Mouse (Mus musculus): Measurements from ENCODE around the gene Pnma1. TPM values are rescaled to one million over a fixed set of nuclear protein-coding genes. Genes with fewer than 3 reads are reported as not detected.

Pnma1 gene
- total RNA-seq, 2 experiments from 2014 or later, result 11.0 to 11.1 TPM

- intact Hi-C loops (cut with DNase I), result no loop called here
- DNase-seq, result no peak
These were observed 30.6 kb upstream of the Pnma1 start for GRCm38 (mm10) chr12:84178652-84179445.

DNA sequence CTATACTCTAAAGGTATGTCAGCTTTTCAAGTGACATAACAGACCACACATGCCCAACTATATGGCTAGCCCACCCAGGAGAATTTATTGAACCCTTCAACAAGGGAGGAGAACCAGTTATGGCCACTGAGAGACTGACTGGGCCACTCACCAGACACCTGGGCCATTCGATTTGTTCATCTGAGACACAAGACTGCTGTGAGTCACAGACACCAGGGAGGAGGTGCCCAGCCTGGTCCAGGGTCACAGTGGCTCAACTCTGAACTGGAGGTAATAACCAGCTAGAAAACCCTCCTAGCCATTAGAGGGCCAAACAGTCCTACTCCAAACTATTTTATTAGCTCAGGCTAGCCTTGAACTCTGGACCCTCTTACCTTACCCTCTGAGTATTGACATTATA lies 29.8 kb upstream of the Pnma1 start:
- intact Hi-C loops (cut with DNase I), result no loop called here
- DNase-seq, result no peak

- intact Hi-C loops (cut with DNase I), result no loop called here
- DNase-seq, result peak; percentile 46
These were observed 28.8 kb upstream of the Pnma1 start for GRCm38 (mm10) chr12:84176886-84177765.

- intact Hi-C loops (cut with DNase I), result no loop called here
- DNase-seq, result no peak
These were observed 28.0 kb upstream of the Pnma1 start for GRCm38 (mm10) chr12:84176126-84176769.

- DNase-seq, result peak; percentile 69
- intact Hi-C loops (cut with DNase I), result no loop called here
These were observed 27.4 kb upstream of the Pnma1 start for GRCm38 (mm10) chr12:84175659-84176061.

- DNase-seq, result no peak
- intact Hi-C loops (cut with DNase I), result no loop called here
These were observed 26.6 kb upstream of the Pnma1 start for GRCm38 (mm10) chr12:84174871-84175270.

DNA sequence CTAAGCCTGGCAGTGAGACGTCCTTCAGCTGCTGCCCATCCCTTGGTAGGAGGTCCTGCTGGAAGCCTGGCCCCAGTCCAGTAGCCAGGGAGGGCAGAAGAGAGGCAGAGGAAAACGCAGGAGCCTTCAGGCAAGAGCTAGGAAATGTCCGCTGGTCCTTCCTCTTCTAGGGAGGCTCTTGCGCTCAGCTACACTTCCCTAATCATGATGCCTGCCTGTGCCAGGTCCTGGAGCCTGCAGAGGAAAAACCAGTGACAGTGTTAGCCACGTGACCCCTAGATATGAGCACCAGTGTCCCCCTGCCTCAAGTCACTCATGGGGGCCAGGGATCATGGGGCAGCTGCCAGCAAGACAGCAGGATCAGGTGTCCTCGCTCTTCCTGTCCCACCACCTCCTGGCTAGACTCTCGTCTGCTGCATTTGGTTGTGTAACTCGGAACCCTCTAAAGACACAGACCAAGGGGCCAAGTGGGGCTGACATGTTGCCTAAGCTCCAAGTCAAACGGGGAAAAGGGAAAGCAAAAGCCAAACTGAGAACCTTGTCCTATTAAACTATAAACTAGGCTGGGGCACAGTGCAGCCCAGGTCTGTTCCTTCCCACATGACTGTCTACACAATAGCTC lies 26.0 kb upstream of the Pnma1 start:
- intact Hi-C loops (cut with DNase I), result no loop called here
- peak; percentile 75 for DNase-seq

DNA sequence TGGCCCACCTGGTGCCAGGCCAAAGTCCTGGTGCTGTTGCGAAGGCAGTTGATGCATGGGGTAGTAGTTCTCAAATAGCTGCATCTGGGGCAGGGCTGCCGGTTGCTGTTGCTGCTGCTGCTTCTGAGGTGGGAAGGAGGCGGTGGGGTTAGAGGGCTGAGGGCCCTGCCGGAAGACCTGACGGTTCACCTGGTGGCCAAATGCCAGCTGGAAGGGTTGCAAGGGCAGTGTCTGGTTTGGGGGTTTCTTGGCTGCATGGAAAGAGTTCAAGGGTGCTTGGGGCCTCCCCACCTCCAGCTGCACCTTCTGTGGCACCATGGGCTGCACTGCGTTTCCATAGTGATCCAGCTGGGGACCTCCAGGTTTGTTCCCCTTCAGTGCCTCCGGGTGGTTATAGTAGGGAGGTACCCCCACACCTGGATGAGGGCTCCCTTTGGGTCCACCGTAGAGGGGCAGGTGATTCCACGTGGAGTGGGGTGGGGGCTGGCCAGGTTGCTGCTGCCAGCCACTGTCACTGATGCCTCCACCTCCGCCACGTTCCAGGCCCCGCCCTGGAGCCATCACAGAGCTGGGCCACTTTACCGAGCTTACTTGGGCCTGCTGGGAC lies 25.1 kb upstream of the Pnma1 start:
- intact Hi-C loops (cut with DNase I), result no loop called here
- no peak for DNase-seq

GRCm38 (mm10) chr12:84172862-84173261 lies 24.6 kb upstream of the Pnma1 start:
- DNase-seq, result no peak
- intact Hi-C loops (cut with DNase I), result no loop called here

- DNase-seq, result no peak
- intact Hi-C loops (cut with DNase I), result no loop called here
These were observed 23.9 kb upstream of the Pnma1 start for GRCm38 (mm10) chr12:84172216-84172615.

DNA sequence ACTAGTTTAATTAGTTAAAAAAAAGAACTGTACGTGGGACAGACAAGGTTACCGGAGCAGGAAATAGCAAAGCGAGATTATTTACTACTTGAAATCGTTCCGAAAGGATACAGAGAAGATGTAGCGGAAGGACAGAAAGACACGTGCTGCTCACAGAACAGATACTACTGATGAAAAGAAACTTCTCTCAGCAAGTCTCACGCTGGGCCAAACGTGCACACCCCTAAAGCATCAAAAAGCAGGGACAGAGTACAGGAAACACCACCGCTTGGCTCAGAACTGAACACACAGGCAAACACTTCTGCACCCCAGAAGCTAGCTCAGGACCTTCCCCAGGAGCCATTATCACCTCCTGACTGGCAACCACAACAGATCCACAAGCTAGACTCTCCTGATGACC lies 22.3 kb upstream of the Pnma1 start:
- intact Hi-C loops (cut with DNase I), result no loop called here
- no peak for DNase-seq

DNA sequence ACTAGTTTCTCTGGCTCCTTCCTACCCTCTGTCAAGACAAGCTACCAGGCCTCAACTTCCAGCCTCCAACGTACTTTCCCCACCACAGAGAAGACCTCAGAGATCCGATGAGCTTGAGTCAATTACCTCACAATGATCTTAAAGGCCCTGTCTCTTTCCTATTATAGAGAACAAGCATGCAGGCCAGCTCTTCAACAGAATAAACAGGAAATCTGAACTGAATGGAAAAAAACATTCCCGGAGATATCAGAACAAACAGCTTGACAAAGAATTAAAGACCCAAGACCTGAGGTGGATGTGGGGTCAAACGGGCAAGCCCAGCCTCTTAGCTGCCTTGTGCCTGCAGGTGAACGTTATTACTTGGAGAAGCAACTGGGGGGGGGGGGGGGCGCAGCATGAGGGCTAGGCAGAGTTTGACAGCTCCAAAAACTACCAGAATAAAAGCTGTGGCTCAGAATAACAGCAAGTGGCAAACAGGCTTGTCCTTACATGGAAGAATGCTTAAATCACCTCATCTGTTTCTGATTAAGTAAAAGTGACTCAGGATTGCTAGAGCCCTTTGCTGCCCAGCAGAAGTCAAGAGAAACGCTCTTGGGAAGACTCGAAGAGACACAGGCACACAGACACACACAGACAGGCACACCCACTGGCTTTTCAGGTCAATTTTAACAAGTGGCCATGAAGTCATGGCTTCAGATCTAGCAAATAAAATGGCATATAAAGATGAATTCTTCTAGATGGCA lies 17.5 kb upstream of the Pnma1 start:
- intact Hi-C loops (cut with DNase I), result no loop called here

GRCm38 (mm10) chr12:84163586-84164110 lies 15.4 kb upstream of the Pnma1 start:
- intact Hi-C loops (cut with DNase I), result no loop called here
- no peak for DNase-seq

More for the DNA sequence above, 17.5 kb upstream of the Pnma1 start:
- no peak for DNase-seq

DNA sequence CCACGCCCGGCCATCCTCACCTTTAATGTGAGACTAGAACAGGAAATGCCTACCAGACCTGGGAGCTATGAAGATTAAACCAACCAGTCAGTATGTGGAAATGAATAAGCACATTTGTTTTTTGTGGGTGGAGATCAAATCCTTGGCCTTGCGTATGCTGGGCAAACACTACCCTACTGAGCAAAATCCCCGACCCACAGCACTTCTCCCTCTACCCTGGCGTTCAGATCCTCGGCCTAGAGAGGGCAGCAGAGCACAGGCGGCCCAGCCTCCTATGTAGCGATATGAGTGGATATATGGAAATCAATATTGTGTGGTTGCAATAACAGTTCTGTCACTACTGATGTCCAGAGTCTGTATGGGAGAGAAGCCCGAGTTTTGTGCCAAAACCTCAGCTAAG lies 14.8 kb upstream of the Pnma1 start:
- intact Hi-C loops (cut with DNase I), result no loop called here
- peak; percentile 42 for DNase-seq

GRCm38 (mm10) chr12:84161616-84162433 lies 13.5 kb upstream of the Pnma1 start:
- no peak for DNase-seq
- intact Hi-C loops (cut with DNase I), result no loop called here

- intact Hi-C loops (cut with DNase I), result no loop called here
- no peak for DNase-seq
These were observed 12.8 kb upstream of the Pnma1 start for GRCm38 (mm10) chr12:84161116-84161515.

DNA sequence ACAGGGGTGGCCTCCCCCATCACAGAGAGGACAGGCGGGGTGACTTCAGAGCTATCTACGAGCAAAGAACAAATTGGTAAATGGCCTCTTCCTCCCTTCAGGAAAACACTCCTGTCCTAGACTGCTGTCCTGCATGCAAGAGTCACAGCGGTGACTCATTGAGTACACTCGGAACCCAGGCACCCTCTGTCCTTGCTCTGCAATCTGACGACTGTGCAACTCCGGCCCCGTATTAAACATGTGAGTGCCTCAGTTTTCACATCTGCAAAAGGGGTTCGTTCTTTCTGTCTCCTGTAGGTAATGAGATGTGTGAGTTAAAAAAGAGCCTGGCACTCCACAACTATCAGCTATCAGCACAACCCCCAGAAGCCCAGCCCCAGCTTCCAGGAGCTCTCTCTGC lies 12.2 kb upstream of the Pnma1 start:
- DNase-seq, result no peak
- intact Hi-C loops (cut with DNase I), result no loop called here

GRCm38 (mm10) chr12:84158156-84158555 lies 9.9 kb upstream of the Pnma1 start:
- intact Hi-C loops (cut with DNase I), result no loop called here
- no peak for DNase-seq

- intact Hi-C loops (cut with DNase I), result no loop called here
- no peak for DNase-seq
These were observed 7.9 kb upstream of the Pnma1 start for GRCm38 (mm10) chr12:84156210-84156609.

Measured in left cerebral cortex, postnatal 4 days (tissue).